Mouse (Mus musculus): ENCODE results near the gene Cpz.

Cpz gene

GRCm38 (mm10) chr5:35525469-35526123 is at the start of gene Cpz:
Cpz (minus strand) TSS chr5:35525698.
- DNase-seq (ENCODE audit: low spot score in 2 of 2), result no peak

- peak; percentile 83 to 92 for DNase-seq (ENCODE audit: low spot score in 2 of 2)
Measured at GRCm38 (mm10) chr5:35574653-35575599, 49.4 kb upstream of the Cpz start, which contains the start of gene Trmt44. Trmt44 (minus strand) TSS chr5:35575070.

GRCm38 (mm10) chr5:35571546-35571945 is 46.0 kb upstream of the Cpz start:
- no peak for DNase-seq (ENCODE audit: low spot score in 2 of 2)

GRCm38 (mm10) chr5:35566632-35567031 is 41.1 kb upstream of the Cpz start:
- DNase-seq (ENCODE audit: low spot score in 2 of 2), result no peak

GRCm38 (mm10) chr5:35565217-35565616 is 39.7 kb upstream of the Cpz start:
- DNase-seq (ENCODE audit: low spot score in 2 of 2), result no peak

GRCm38 (mm10) chr5:35563449-35563848 is 38.0 kb upstream of the Cpz start:
- peak; percentile 71 to 91 for DNase-seq (ENCODE audit: low spot score in 2 of 2)

- no peak for DNase-seq (ENCODE audit: low spot score in 2 of 2)
Measured at GRCm38 (mm10) chr5:35562616-35563015, 37.1 kb upstream of the Cpz start.

GRCm38 (mm10) chr5:35559447-35559846 is 33.9 kb upstream of the Cpz start:
- DNase-seq (ENCODE audit: low spot score in 2 of 2), result no peak

GRCm38 (mm10) chr5:35557946-35558621 is 32.6 kb upstream of the Cpz start:
- DNase-seq (ENCODE audit: low spot score in 2 of 2), result no peak

- DNase-seq (ENCODE audit: low spot score in 2 of 2), result no peak
Measured at GRCm38 (mm10) chr5:35556393-35556792, 30.9 kb upstream of the Cpz start.

GRCm38 (mm10) chr5:35552838-35553539 is 27.5 kb upstream of the Cpz start:
- DNase-seq (ENCODE audit: low spot score in 2 of 2), result no peak

GRCm38 (mm10) chr5:35551855-35552837 is 26.6 kb upstream of the Cpz start:
- no peak for DNase-seq (ENCODE audit: low spot score in 2 of 2)

- no peak for DNase-seq (ENCODE audit: low spot score in 2 of 2)
Measured at GRCm38 (mm10) chr5:35546127-35546526, 20.6 kb upstream of the Cpz start.

- no peak for DNase-seq (ENCODE audit: low spot score in 2 of 2)
Measured at GRCm38 (mm10) chr5:35541059-35541790, 15.7 kb upstream of the Cpz start.

- DNase-seq (ENCODE audit: low spot score in 2 of 2), result no peak
Measured at GRCm38 (mm10) chr5:35540555-35540954, 15.1 kb upstream of the Cpz start.

- DNase-seq (ENCODE audit: low spot score in 2 of 2), result no peak
Measured at GRCm38 (mm10) chr5:35539576-35539975, 14.1 kb upstream of the Cpz start.

- DNase-seq (ENCODE audit: low spot score in 2 of 2), result no peak
Measured at GRCm38 (mm10) chr5:35538022-35538421, 12.5 kb upstream of the Cpz start.

GRCm38 (mm10) chr5:35537474-35537873 is 12.0 kb upstream of the Cpz start:
- no peak for DNase-seq (ENCODE audit: low spot score in 2 of 2)

GRCm38 (mm10) chr5:35536271-35536670 is 10.8 kb upstream of the Cpz start:
- no peak for DNase-seq (ENCODE audit: low spot score in 2 of 2)

- peak in 1 of 2 experiments; percentile 69 for DNase-seq (ENCODE audit: low spot score in 2 of 2)
Measured at GRCm38 (mm10) chr5:35531586-35531985, 6.1 kb upstream of the Cpz start.

Measured in spleen, postnatal 4 days (tissue).